ENCODE assay signal across 15 mouse cellular contexts in the genomic region with DNA sequence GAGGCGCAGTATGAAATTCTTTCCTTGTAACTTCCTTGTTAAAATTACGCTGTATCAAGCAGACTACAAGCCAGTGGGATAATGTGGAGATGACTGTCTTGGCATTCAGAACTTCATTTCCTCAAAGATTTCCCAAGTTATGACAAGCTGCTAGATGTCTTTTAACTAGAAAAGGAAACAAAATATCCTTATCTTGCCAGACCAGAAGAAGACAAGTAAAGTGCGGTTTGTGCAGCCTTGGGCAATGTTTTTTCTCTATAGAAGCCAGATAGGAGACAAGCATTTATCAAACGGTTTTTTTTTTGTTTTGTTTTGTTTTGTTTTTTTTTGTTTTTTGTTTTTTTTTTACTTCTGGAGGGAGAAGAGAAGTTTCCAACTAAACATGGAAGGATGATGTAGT. TPM values are rescaled to one million over a fixed set of nuclear protein-coding genes. Genes with fewer than 3 reads are reported as not detected.
"Had no signal": no experiment of that assay in that cellular context is flagged by ENCODE, and none has a peak within 500 bp of the region (broad histone marks: within the 10 kb centered on the region; RNA-seq: fewer than 3 reads in every experiment).

No protein-coding gene starts in this region.

- H3K4me1 ChIP-seq: limb, embryonic 12.5 days; midbrain, embryonic 12.5 days; neural tube, embryonic 15.5 days had no signal

- DNase-seq: kidney, adult 11 months; kidney, adult 9 months; lung, embryonic 14.5 days; lung, postnatal 10 days; lung, postnatal 4 days; right cerebral cortex, adult 18-20 months; thymus, adult 18-20 months; thymus, postnatal 14 days had no signal

- H3K36me3 ChIP-seq: limb, embryonic 12.5 days; midbrain, embryonic 12.5 days; neural tube, embryonic 15.5 days had no signal

- H3K4me3 ChIP-seq: limb, embryonic 12.5 days; megakaryocyte, embryonic 14.5 days; midbrain, embryonic 12.5 days; neural tube, embryonic 15.5 days had no signal

- H3K27me3 ChIP-seq: limb, embryonic 12.5 days; megakaryocyte, embryonic 14.5 days; midbrain, embryonic 12.5 days; neural tube, embryonic 15.5 days had no signal

- H3K4me2 ChIP-seq: limb, embryonic 12.5 days; lung, embryonic 14.5 days; midbrain, embryonic 12.5 days; neural tube, embryonic 15.5 days had no signal

- H3K9me3 ChIP-seq: limb, embryonic 12.5 days; megakaryocyte, embryonic 14.5 days; midbrain, embryonic 12.5 days; neural tube, embryonic 15.5 days had no signal

- ATAC-seq: midbrain, embryonic 16.5 days had no signal

- H3K9ac ChIP-seq: limb, embryonic 12.5 days; lung, embryonic 14.5 days; midbrain, embryonic 12.5 days; neural tube, embryonic 15.5 days had no signal

- H3K27ac ChIP-seq: kidney, postnatal 0 days; limb, embryonic 12.5 days; midbrain, embryonic 12.5 days; neural tube, embryonic 15.5 days had no signal

RNA-seq across cellular contexts. Expression of a gene that starts 37.3 kb away (rescaled TPM):
- total RNA-seq: liver, adult 2 months had no signal
- polyA plus RNA-seq: liver, adult 2 months had no signal
